Mouse (Mus musculus) cerebellum, adult 2 months (tissue): ENCODE measurements around the gene Tas1r2.

Source experiments
- CTCF ChIP-seq: fragments of 200-500 bp; IDR thresholded peaks from 2 replicates; pipeline ENCODE4 v1.5.1; 2011; ENCODE audit warnings: low read depth, mild to moderate bottlenecking, control low read depth, low read length, moderate library complexity, borderline replicate concordance; ENCODE audit not compliant: insufficient read depth
- POLR2A ChIP-seq: fragments of 200-500 bp; IDR thresholded peaks from 2 replicates; pipeline ENCODE4 v1.6.1; 2011; ENCODE audit warnings: low read length, control low read depth, borderline replicate concordance; ENCODE audit not compliant: insufficient read depth

DNA sequence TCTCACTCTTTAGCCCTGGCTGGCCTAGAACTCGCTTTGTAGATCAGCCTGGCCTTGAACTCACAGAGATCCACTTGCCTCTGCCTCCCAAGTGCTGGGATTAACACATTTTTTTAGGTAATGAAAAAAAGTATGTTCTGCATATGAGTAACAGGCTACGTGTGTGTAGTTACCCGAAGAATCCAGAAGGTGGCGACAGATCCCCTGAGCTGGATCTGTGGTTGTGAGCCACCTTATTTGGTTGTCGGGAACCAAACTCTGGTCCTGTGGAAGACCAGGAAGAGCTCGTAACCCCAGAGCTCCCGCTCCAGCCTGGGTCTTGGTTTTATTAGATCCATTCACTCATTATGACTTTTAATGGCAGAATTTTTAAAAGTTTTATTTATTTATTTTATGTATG is 6.4 kb upstream of the Tas1r2 start:
- TF ChIP-seq CTCF (peak; percentile 30; the same call in 1 of the 2 replicates), POLR2A (no peak)
